Mouse (Mus musculus): ENCODE measurements around the gene Tssk6. TPM values are rescaled to one million over a fixed set of nuclear protein-coding genes. Genes with fewer than 3 reads are reported as not detected.

The Tssk6 gene
- polyA plus RNA-seq, 1 experiment: 1.3 TPM

DNA sequence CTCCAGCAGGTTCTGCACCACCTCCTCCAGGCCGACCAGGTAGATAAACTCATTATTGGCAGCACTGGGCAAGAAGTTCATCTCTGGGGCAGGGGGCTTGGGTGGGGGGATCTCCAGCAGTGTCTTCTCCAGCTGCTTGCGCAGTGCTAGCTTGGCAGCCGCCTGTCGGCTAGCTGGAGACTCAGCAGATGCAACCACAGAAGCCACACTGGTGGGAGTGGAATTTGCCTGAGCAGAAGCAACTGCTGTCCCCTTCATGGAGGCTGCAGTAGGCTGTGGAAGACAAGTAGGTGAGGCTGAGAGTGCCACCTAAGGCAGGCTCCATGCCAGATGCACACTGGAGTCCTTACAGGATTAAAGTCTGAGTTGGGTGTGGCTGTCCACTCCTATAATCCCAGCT is 12.5 kb downstream of the Tssk6 start:
- TF ChIP-seq GATA1 (IDR thresholded peaks at IDR 0.05; ENCODE audit: borderline replicate concordance, low read length): no peak
- no peak for TF ChIP-seq FLI1 (IDR thresholded peaks at IDR 0.05; ENCODE audit: low read length)
- Histone ChIP-seq H3K36me3 (replicated peaks; ENCODE audit: low read length) (peaks cover 94% of the 10 kb centered on the region), H3K27me3 (replicated peaks) (no peaks in the 10 kb centered on the region), H3K9me3 (no peaks in the 10 kb centered on the region), H3K4me3 (replicated peaks) (no peak overlapping the region), H3K4me1 (peaks cover 60% of the 10 kb centered on the region)

DNA sequence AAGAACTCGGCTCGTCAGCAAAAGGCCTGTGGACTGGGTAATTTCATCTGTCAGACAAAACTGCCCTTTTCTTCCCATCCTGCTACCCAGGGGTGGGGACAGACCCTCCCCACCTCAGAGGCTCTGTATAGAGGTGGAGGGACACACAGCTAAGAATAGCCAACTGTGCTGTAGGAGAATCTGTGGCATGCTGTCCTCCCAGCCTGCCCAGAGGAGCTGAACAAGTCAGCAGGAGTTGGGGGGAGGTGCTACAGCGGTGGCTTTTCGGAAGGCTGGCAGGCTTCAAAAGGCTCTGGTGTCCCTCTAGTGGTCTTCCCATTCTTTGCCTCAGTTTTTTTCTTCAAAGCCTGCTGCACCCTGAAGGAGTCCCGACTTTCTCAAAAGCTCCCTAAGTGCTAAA is 13.8 kb downstream of the Tssk6 start:
- H3K4me1 ChIP-seq: peaks cover 66% of the 10 kb centered on the region
- no peaks in the 10 kb centered on the region for H3K27me3 ChIP-seq (replicated peaks)
- no peak overlapping the region for H3K4me3 ChIP-seq (replicated peaks)
- peaks cover 91% of the 10 kb centered on the region for H3K36me3 ChIP-seq (replicated peaks; ENCODE audit: low read length)
- H3K9me3 ChIP-seq: no peaks in the 10 kb centered on the region
- no peak for TF ChIP-seq GATA1 (IDR thresholded peaks at IDR 0.05; ENCODE audit: borderline replicate concordance, low read length)
- TF ChIP-seq FLI1 (IDR thresholded peaks at IDR 0.05; ENCODE audit: low read length): no peak

DNA sequence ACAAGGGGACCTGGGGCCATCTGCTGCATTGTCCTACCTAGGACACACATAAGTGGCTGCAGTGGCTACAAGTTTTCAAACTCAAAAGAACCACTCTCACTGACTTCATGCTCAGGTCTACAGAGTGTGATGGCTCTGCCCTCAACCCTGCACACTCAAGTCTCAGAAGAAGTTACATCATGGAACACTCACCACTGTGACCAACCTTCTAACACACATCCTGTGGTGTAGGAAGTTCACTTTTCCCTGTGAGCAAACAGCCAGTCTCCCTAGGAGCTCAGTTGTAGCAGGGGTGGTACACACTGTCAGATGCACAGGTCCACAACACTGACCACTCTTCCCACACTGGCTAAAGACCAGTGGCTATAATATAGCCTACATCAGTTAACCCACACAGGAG is 16.5 kb downstream of the Tssk6 start:
- no peak for TF ChIP-seq GATA1 (IDR thresholded peaks at IDR 0.05; ENCODE audit: borderline replicate concordance, low read length)
- no peak for TF ChIP-seq FLI1 (IDR thresholded peaks at IDR 0.05; ENCODE audit: low read length)
- H3K36me3 ChIP-seq (replicated peaks; ENCODE audit: low read length): peaks cover 91% of the 10 kb centered on the region
- H3K4me1 ChIP-seq: peaks cover 87% of the 10 kb centered on the region
- no peaks in the 10 kb centered on the region for H3K9me3 ChIP-seq
- H3K4me3 ChIP-seq (replicated peaks): peak overlapping the region; percentile 3
- H3K27me3 ChIP-seq (replicated peaks): no peaks in the 10 kb centered on the region

DNA sequence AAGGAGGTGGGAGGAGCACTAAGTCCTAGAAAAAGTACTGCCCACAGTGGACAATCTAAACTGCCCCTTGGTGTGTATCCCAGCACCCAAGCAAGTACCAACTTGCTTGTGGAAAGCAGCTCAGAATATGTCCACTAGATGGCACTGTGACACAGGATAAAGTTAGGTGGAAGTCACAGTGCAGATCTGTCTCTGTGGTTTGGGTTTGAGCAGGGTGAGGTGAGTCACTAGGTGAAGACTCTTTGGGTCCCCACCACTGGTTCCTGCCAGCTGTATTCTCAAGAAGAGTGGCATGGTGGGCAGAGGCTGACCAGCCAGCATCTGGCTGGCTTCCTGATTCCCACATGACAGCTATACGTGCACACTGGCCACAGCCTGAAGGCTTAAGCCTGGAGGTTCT is 17.0 kb downstream of the Tssk6 start:
- H3K4me3 ChIP-seq (replicated peaks): peak overlapping the region; percentile 26
- H3K9me3 ChIP-seq: no peaks in the 10 kb centered on the region
- H3K4me1 ChIP-seq: peaks cover 92% of the 10 kb centered on the region
- TF ChIP-seq FLI1 (IDR thresholded peaks at IDR 0.05; ENCODE audit: low read length) (no peak), GATA1 (IDR thresholded peaks at IDR 0.05; ENCODE audit: borderline replicate concordance, low read length) (no peak)
- peaks cover 91% of the 10 kb centered on the region for H3K36me3 ChIP-seq (replicated peaks; ENCODE audit: low read length)
- no peaks in the 10 kb centered on the region for H3K27me3 ChIP-seq (replicated peaks)

DNA sequence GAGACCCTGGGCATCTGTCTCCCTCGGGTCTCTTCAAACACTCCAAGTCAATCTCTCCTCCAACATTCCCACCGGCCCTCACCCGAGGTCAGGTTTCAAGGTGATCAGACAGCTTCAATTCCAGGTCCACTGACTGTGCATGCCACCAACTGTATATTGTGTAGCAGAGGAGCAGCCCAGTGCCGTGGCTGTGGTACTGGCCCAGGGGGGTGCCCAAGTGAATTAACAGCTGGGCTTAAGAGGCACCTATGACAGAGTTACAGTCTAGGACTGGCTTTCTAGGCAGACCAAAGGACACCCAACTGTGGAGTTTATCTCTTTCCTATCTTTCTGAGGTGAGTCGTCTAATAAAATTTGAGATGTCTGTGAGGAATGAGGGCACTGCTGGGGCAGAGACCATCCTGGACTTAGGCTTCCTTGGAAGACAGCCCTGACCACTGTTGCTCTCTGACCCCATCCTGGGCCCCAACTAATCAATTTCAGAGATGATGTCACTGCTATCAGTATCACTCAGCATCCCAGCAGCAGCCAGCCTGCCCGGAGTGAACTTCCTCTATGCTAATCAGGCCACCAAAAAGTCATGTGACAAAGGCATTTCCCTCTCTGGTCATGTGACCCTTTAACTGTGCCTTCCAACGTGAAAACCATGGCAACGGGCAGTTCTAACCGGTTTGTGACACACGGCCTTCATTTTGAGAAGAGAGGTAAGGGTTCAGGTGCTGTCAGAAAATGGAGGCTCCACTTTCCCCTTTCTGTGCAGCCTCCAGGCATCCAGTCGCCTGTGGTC is 18.1 kb downstream of the Tssk6 start:
- H3K27me3 ChIP-seq (replicated peaks): no peaks in the 10 kb centered on the region
- peak overlapping the region; percentile 79 for H3K4me3 ChIP-seq (replicated peaks)
- no peaks in the 10 kb centered on the region for H3K9me3 ChIP-seq
- peaks cover 94% of the 10 kb centered on the region for H3K4me1 ChIP-seq
- no peak for TF ChIP-seq GATA1 (IDR thresholded peaks at IDR 0.05; ENCODE audit: borderline replicate concordance, low read length)
- no peak for TF ChIP-seq FLI1 (IDR thresholded peaks at IDR 0.05; ENCODE audit: low read length)
- peaks cover 85% of the 10 kb centered on the region for H3K36me3 ChIP-seq (replicated peaks; ENCODE audit: low read length)

DNA sequence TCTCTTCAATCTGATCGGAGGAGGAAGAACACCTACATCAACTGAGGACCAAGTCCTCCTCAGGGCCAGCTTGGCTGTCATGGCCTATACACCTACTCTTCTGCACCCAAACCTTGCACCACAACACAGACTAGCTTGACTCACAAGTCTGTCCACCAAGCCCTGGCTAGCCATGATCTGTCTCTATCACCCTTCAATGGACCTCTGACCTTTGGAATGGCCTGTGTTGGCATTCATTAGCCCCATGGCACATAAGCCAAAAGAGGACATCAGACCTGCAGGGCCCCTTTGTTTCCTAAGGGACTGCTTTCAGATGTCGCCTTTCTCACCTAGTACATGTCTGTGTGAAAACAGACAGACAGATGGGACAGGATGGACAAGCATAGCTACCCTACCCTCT is 19.2 kb downstream of the Tssk6 start:
- Histone ChIP-seq H3K36me3 (replicated peaks; ENCODE audit: low read length) (peaks cover 84% of the 10 kb centered on the region), H3K4me1 (peaks cover 96% of the 10 kb centered on the region)

DNA sequence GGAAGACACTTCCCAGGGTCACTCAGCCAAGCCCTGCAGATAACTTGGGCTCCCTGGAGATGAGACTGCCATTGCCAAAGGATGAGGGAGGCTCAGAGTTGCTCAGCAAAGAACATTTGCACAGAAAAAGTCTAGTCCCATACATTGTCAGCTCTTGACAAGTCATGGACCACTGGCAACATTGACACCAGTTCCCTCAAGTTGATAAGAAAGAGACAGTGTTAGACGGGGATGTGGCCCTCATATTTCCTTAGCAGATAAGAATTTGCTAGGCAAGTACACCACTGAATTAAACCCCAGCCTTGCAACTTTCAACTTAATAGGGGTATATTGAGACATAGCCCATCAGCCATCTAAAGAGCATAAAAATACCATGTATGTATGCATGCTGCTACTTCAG is 22.0 kb downstream of the Tssk6 start:
- no peaks in the 10 kb centered on the region for H3K27me3 ChIP-seq (replicated peaks)
- TF ChIP-seq FLI1 (IDR thresholded peaks at IDR 0.05; ENCODE audit: low read length): no peak
- H3K4me3 ChIP-seq (replicated peaks): peak overlapping the region; percentile 1
- no peaks in the 10 kb centered on the region for H3K9me3 ChIP-seq
- H3K36me3 ChIP-seq (replicated peaks; ENCODE audit: low read length): peaks cover 81% of the 10 kb centered on the region
- peaks cover 100% of the 10 kb centered on the region for H3K4me1 ChIP-seq

More for the DNA sequence above, 19.2 kb downstream of the Tssk6 start:
- H3K9me3 ChIP-seq: no peaks in the 10 kb centered on the region
- TF ChIP-seq GATA1 (IDR thresholded peaks at IDR 0.05; ENCODE audit: borderline replicate concordance, low read length): no peak
- no peak for TF ChIP-seq FLI1 (IDR thresholded peaks at IDR 0.05; ENCODE audit: low read length)
- no peaks in the 10 kb centered on the region for H3K27me3 ChIP-seq (replicated peaks)
- H3K4me3 ChIP-seq (replicated peaks): peak overlapping the region; percentile 79

DNA sequence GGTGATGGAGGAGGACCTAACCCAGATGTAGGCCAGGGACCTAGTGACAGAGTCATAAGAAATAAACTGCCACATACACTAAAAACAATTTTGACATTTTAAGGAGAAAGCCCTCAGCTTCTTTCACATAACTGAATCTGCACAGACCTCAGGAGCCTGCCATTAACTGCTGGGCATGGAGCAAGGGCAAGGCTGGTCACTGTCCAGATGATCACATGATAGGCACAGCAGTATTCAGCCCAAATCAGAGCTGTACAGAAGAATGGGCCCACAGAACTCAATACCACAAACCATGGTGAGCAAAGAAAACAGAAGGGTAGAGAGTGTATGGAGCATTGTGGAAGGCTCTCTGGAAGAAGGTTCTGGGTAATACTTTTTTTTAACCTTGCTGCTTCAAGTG is 24.9 kb downstream of the Tssk6 start:
- Histone ChIP-seq H3K27me3 (replicated peaks) (no peaks in the 10 kb centered on the region), H3K4me1 (peaks cover 96% of the 10 kb centered on the region), H3K9me3 (no peaks in the 10 kb centered on the region), H3K36me3 (replicated peaks; ENCODE audit: low read length) (peaks cover 78% of the 10 kb centered on the region), H3K4me3 (replicated peaks) (no peak overlapping the region)
- TF ChIP-seq FLI1 (IDR thresholded peaks at IDR 0.05; ENCODE audit: low read length): no peak
- no peak for TF ChIP-seq GATA1 (IDR thresholded peaks at IDR 0.05; ENCODE audit: borderline replicate concordance, low read length)

DNA sequence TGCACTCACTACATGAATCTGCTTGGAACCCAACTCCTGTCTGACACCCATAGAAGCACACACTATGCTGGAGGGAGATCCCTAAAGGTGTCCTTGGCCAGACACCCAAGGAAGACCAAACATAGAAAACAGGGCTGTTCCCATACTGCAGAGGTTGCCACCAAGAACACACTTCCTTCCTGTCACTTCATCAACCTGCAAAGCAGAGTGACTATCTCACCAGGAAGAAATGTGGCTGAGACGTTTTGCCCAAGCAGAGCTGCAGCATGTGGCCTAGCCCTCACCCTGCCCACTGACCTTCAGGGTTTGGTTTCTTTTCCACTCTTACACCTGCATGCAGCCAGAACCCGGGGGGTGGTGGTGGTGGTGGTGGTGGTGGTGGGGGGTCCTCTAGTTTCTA is 31.8 kb downstream of the Tssk6 start:
- Histone ChIP-seq H3K36me3 (replicated peaks; ENCODE audit: low read length) (peaks cover 75% of the 10 kb centered on the region), H3K4me3 (replicated peaks) (peak overlapping the region; percentile 25), H3K4me1 (peaks cover 96% of the 10 kb centered on the region), H3K27me3 (replicated peaks) (no peaks in the 10 kb centered on the region), H3K9me3 (no peaks in the 10 kb centered on the region)
- no peak for TF ChIP-seq GATA1 (IDR thresholded peaks at IDR 0.05; ENCODE audit: borderline replicate concordance, low read length)
- no peak for TF ChIP-seq FLI1 (IDR thresholded peaks at IDR 0.05; ENCODE audit: low read length)

DNA sequence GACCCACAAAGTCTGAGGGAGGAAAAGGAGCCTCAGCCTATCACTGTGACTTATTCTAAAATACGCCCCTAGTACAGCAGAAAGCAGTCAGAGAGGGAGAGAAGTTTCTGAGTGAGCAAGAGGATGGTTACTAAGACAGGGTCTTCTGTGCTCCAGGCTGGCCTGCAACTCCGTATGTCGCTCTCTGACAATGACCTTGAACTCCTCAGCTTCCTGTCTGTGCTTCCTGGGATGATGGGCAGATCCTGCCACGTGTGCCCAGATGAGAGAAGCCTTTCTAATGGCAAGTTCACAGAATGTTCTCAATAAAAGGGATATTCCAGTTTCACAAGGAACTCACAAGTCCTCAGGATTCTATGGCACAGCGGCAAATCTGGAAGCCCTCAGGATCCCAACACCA is 32.6 kb downstream of the Tssk6 start:
- H3K36me3 ChIP-seq (replicated peaks; ENCODE audit: low read length): peaks cover 74% of the 10 kb centered on the region
- no peak for TF ChIP-seq FLI1 (IDR thresholded peaks at IDR 0.05; ENCODE audit: low read length)
- TF ChIP-seq GATA1 (IDR thresholded peaks at IDR 0.05; ENCODE audit: borderline replicate concordance, low read length): no peak
- no peaks in the 10 kb centered on the region for H3K27me3 ChIP-seq (replicated peaks)
- H3K4me1 ChIP-seq: peaks cover 96% of the 10 kb centered on the region
- H3K4me3 ChIP-seq (replicated peaks): peak overlapping the region; percentile 69
- no peaks in the 10 kb centered on the region for H3K9me3 ChIP-seq

Data from megakaryocyte, embryonic 14.5 days (primary cell).